Mouse (Mus musculus) frontal cortex, postnatal 25 days (tissue): ENCODE data around the gene Dusp2.

Experiments
- DNase-seq, 2 experiments: peaks; one replicate each; pipeline ENCODE4 v3.0.0; 2022; ENCODE audit warnings: low spot score in 2 of 2

The Dusp2 gene

DNA sequence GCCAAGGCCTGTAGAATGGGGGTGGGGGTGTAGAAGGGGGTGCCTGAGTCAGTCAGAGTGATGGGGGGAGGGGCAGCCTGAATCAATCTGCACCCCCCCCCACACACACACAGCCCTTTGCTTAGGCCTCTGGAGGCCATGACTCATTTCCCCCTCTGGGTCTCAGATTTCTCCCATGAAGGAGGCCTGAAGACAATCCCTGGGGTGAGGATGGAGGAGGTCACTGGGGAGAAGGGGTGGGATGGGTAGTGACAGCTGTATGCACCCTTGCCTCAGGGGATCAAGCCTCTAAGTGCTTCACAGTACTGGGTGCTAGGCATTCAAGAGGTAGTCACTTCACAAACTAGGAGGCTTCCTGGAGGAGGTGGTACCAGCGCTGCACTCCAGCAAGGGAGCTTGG, 12.3 kb upstream of the Dusp2 start:
- DNase-seq = no peak

DNA sequence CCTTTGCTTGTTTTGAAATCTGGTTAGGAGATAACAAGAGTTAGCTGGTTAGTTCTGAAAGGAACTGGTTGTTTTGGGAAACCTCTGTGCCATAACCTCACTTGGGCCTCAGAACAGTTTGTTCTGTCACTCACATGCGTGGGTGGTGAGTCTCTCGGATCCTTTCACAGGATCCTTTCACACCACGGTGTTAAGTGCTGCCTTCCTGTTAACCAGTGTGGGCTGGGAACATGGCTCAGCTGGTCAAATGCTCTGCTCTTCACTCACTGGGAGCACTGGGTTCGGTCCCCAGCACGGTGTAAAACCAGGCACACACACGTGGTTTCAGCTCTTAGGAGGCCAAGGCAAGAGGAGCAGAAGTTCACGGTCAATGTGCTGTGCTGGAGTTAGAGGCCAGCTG, 11.5 kb upstream of the Dusp2 start:
- DNase-seq = no peak

DNA sequence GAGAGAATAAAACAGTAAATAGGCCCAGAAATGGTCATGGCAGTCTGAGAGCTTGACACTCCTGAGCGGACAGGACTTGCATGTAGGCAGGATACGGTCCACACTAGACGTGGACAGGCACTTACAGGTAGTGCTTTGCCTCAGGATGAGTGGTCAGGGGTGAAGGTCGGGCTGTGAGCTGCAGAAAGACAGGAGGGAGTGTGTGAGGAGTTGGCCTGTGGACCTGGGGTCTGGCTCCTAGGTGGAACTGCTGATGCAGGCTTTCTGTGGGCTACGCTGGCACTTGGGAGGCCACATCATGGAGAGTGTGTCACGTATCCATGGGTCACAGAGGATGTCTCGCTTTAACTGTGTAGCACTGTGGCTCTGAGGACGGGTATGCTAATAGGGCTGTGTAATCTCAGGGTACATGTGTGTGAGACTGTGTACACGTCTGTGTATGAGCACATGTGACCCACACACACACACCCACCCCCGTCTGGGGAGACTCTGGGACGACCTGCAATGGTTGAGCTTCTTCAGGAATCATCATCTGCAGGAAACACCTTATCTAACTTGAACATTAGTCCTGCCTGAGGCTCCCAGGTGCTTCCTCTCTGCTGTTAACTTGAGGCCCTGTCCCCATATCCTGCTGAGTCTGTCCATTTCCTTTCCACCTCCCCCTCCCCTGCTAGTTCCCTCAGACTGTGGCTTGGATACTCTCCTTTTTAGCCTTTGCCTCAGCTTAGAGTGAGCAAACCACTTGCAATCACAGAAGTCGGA, 7.7 kb upstream of the Dusp2 start:
- no peak for DNase-seq

DNA sequence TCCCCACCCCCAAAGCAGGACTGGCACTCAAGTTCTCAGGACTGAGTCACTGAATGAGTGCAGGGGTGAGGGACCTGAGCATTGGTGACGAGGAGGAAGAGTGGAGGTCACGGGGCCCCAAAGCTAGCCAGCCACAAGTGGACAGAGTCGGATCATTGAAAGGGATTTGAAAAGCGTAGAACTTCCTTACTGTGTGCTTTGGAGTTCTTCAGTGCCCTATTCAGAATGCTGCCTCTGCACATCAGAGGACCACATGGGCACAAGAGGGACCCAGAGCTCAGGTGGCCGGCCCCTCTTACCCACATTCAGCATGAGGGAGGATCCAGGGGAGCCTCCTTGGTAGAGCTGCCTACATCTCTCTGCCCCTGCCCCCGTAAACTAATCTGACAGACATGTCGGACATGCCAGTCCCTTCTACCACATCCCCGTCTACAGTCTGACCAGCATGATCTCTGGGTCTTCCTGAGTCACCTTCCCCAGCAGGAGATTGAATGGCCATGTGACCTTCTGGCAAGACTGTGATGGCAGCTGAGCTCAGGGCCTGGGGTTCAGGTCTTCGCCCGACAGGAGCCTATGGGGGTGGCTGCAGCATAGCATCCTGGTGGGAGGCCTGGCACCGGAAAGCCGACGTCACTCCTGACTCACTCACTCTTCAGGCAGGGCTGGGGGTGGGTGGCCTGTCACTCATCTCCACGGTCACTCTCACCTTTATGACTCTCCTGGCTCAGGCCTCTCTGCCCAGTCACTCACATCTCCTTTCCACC, 3.0 kb upstream of the Dusp2 start:
- no peak for DNase-seq

DNA sequence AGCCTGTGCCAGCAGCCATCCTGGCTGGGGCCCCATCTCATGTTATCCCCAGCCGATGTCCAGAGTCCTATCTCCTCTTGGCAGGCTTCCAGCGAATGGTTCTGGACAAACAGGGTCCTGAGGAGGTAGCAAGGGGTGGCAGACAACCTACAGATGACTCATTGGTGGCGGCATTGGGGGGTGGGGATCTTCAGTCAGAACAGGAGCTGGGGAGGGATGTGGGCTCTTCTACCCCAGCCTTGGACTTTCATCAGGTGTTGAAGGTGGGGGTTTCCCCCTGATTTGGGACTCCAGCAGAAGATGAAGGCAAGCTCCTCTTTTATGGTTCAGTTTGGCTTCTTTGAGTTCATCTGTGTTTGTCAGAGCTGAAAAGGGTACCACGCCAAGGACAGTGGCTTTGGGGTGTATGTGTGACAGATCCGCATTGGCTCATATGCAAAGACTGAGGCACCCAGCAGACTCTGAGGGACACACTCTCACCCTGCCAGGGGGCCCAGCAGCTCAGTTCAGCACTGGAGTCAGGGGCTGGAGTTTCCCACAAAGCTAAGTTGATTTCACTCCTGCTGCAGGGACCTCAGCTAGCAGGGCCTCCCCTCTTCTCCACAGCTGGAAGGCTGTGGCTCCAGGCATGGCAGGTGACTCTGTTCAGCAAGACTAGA, 1.9 kb upstream of the Dusp2 start:
- DNase-seq = no peak

DNA sequence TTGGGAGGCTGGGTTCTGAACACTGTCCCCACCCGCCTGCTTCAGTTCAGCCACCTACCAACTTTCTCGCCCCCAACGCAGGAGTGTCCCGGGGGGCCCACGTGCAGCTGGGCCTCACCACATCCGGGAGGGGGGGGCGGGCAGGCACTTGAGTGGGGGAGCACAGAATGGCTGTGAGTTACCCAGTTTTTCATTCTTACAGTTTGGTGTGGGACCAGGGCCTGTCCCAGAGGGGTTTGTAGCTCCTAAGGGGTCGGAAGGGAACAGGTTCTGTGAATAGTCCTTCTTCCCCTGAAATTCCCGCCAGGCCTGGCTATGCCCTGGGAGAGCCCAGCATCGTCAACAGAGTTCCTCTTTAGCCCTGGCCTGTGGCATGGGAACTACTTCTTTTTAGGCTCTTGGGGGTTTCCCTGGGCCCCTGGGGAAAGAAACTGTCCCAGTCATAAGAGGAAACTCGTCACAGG, 849 bp upstream of the Dusp2 start:
- DNase-seq = no peak

DNA sequence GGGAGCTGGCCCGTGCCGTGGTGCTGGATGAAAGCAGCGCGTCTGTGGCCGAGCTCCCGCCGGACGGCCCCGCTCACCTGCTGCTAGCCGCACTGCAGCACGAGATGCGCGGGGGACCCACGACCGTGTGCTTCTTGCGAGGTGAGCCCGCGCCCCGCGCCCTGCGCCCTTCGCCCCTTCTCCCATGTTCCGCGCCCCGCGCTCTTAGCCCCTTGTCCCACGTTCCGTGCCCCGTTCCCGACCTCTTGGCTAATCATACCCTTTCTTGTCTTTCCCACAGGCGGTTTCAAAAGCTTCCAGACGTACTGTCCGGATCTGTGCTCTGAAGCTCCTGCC, 506 bp downstream of the Dusp2 start:
- DNase-seq = no peak

DNA sequence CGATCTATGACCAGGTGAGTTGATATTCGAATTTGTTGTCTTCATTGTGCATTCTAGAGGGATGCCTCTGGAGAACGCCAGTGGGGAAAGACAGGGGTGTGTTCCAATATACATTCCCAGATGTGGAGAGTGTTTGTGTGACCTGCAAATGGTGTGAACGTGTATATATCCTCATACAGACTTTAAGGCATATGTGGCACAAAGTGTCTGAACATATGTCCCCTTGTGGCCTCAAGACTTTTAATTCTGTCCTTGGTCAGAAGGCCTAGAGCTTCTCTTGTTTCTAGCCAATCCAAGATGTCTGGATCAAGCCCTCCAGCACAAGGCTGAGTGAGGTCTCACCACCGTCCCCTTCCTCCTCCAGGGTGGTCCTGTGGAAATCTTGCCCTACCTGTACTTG, 926 bp downstream of the Dusp2 start:
- DNase-seq = no peak

DNA sequence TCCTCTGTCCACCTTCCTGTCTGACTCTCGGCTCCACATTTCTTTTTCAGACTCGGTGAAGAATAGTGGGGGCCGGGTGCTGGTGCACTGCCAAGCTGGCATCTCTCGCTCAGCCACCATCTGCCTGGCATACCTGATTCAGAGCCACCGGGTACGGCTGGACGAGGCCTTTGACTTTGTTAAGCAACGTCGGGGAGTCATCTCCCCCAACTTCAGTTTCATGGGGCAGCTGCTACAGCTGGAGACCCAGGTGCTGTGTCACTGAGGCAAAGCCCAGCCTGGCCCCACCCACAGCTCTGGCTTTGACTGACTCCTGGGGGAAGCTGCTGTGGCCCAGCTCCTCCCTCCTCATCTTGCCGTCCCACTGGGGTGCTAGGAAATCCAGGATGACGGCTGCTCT, 1.6 kb downstream of the Dusp2 start:
- no peak for DNase-seq

DNA sequence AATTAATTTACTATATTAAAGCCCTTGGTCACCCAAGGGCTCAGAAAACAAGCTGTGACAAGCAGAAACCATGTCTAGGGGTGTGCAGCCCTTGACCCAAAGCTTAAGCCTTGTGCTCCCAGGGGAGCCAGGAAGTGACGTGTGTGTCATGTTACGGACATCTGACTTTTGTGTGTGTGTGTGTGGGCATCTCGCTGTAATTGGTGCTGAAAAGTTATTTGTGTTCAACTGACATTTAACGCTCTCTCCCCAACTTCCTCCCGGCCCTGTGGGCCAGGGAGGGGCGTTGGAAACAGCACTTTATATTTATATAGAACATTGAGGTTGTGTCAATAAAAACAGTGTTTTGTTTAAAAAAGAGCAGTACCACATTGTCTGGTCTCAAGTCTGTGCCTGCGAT, 2.1 kb downstream of the Dusp2 start:
- no peak for DNase-seq

DNA sequence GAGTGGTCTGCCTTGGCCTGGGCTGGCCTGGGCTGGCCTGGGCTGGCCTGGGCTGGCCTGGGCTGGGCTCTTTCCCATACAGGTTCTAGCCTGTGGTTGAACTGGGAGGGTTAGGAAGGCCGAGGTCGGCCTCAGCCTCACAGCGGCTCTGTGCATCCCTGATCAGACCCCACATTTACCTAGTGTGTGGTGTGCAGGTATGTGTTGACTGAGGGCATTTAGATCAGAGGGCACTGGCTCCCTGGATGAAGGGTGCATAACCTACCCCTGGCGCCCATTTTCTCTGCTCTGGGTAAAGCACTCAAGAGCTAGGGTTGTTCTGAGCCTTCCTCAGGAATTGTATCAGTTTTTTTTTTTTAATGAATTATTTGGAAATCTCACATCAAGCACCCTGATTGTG, 2.5 kb downstream of the Dusp2 start, which contains the start of gene Astl:
Gene Astl (plus strand): TSS at position 224 of the 400 bp plus-strand sequence.
- no peak for DNase-seq

DNA sequence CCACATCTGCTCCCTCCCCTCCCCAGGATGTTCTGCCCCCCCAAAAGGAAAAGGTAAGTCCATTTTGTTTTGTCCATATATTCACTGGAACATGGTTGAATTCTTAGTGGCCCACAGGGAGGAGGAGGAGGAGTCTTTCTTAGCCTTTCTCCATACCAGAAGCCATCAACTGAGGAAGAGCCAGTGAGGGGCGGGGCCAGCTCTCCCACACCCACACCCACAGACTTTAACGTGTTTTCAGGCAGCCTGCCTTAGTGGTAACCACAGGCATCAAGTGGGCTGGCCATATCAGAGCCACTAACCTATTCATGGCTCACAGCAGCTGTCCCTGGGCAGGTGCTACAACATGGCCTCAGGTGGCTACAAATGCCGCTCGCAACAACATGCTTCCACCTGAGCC, 2.9 kb downstream of the Dusp2 start:
- DNase-seq = no peak

DNA sequence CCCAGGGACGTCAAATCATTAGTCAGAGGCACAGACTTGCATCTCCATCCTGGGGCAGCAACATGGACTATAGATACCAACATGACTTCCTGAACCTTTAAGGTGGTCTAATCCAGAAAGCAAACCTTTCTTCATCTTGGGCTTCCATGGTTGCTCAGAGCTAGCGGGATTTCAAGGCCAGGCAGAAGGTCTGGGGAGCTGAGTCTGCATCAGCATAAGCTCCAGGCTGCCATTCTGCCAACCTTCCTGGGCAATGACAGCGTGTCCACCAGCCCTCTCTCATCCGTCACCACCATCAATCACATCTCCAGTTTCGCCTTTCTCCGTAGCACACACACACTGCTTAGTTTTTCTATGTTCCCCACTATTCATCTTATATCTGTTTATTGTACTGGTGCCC, 3.3 kb downstream of the Dusp2 start:
- no peak for DNase-seq

DNA sequence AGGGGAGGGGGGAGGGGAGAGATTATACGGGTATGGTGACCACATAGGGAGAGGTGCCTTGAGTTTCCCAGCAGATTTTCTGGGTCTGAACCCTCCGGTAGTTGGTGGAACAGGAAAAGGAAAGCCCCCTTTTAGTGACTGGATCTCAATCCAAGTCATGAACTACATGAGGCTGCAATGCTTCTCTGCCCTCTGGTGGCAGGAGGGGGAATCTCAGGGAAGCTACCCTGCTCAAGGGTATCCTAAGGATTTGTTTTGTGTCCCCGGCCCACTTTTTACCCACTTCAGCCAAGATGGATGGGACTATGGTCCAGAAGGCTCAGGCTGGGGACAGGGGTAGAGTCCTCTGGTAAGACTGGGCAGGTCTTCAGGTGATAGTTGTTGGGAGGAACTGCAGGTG, 5.2 kb downstream of the Dusp2 start:
- peak; percentile 41 to 45 for DNase-seq

DNA sequence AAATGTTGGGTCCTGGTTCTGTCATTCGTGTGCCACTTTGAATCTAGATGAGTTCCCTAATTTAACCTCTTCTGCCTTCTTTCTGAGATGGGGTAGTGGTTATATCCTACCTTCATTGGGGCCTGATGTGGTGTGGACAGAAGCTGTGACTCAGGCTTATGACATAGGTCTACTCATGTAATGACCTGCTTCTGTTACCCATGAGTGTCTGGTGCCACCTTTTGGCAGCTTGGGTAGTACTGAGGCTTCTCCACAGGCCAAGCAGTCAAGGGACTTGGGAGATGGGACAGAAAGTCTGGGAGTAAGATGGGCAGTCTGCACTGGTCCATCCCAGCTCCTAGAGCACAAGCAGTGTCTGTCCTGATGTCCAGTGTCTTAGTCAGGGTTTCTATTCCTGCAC, 10.4 kb downstream of the Dusp2 start:
- no peak for DNase-seq

DNA sequence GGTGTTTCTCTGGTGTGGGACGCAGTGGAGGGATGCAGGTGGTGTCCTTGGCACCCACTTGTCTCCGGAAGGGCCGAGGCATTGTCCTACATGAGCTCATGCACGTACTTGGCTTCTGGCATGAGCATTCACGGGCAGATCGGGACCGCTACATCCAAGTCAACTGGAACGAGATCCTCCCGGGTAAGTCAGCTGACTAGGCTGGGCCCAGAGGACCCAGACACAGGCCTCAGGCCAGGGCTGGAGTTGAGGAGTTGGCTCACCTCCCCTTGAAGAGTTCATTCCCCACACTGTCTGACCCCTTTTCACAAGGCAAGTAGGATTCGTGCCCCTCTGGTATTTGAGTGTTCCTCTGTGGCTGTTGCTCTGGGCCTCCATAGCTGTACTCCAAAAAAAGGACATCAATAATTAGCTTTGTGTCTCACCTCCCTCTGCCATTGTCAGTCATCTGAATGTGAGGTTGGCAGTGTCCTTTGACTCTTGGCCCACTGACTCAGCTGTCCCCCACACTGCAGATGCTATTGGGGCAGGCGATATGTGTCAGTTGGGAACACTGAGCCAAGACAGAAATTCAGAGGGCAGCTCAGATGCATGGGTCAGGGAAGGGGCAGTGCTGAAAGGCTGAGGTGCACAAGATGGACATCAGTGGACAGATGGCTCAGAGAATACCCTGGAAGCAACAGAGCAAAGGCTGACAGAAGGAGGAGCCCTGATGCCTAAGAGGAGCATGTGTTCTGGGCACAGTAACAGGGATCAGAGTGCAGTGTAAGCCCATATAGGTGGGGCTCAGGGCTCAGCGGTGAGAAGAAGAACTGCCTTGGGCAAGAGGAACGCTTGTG, 11.4 kb downstream of the Dusp2 start:
- no peak for DNase-seq

DNA sequence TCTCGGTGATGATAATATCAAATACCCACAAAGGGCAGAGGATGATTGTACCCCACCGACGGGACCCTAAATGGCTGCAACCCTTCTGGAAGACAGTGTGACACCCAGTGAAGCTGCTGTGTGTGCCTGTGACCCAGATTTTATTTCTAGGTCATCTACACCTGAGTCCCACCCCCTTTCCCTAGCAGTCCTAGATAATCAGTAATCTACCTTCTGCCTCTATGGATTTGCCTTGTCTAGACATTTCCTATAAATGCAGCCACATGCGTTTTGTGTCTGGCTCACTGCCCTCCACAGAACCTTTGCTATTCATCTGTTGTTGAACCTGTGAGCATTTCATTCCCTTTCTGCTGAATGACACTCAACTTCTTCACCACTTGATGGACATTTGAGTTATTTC, 17.9 kb downstream of the Dusp2 start:
- no peak for DNase-seq

DNA sequence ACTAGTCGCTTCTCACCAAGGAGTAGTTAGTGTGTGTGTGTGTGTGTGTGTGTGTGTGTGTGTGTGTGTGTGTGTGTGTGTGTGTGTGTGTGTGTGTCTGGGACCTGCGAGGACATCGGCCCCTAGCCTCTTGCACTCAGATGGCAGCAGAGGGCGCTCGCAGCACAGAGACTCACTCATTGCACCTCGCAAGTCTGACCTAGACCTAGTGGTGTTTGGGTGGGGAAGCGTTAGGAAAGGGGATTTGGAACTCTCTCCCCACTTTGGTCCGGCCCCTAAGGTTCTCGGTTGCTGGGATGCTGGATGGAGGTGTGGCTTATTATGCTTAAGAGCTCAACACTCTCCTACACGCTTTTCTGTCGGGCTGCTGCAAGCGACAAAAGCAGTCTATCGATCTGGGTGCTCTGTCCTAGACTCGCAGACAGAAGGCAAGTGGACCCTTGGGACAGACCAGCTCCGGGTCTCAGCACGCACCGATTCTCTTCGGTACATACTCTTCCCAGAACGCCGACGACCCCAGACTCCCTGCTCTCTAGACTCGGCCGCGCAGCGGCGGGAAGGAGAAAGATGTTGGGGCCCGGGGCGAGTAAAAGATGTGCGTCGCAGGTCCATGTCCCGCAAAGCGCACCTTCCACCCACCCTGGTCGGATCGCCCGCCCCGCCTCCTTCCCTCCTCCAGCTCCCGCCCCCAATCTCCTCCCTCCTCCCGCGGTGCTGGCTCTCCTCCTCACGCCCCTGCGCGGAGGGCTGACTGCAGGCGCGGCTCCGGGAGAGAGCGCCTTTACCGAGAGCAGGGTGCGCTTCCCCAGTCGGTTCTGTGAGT, 26.7 kb downstream of the Dusp2 start, which contains the start of gene Adra2b:
Gene Adra2b (plus strand): TSS at position 750 of the 823 bp plus-strand sequence.
- DNase-seq = peak; percentile 78

DNA sequence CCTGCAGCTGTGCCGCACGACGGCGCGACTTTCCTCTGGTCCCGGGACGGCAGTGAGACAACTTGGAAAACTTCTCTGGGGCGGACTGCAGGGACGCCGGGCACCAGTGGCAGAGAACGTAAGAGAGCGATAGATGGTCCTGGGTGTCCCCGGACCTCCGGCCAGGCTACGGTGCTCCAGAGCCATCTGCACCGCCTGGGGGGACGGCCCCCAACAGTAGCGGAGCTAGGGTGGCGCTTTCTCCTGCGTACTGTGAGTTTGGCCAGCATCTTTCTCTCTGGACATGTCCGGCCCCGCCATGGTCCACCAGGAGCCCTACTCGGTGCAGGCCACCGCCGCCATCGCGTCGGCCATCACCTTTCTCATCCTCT, 27.3 kb downstream of the Dusp2 start:
- no peak for DNase-seq

DNA sequence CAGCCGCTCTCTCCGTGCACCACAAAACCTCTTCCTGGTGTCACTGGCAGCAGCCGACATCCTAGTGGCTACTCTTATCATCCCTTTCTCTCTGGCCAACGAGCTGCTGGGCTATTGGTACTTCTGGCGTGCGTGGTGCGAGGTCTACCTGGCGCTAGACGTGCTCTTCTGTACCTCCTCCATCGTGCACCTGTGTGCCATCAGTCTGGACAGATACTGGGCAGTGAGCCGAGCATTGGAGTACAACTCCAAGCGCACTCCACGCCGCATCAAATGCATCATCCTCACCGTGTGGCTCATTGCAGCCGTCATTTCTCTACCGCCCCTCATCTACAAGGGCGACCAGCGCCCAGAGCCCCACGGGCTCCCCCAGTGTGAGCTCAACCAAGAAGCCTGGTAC, 27.7 kb downstream of the Dusp2 start:
- DNase-seq = no peak

DNA sequence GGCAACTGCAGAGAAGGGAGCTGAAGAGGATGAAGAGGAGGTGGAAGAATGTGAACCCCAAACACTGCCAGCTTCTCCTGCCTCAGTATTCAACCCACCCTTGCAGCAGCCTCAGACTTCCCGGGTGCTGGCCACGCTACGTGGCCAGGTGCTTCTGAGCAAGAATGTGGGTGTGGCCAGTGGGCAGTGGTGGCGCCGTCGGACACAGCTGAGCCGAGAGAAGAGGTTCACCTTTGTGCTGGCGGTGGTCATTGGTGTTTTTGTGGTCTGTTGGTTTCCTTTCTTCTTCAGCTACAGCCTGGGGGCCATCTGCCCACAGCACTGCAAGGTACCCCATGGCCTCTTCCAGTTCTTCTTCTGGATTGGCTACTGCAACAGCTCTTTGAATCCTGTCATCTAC, 28.5 kb downstream of the Dusp2 start:
- no peak for DNase-seq
